Mouse (Mus musculus): ENCODE measurements around the gene Fgfrl1. TPM values are rescaled to one million over a fixed set of nuclear protein-coding genes. Genes with fewer than 3 reads are reported as not detected.

Gene Fgfrl1
- polyA plus RNA-seq, 1 experiment from 2014 or later = 6.4 TPM

GRCm38 (mm10) chr5:108689091-108689490, 3.1 kb upstream of the Fgfrl1 start:
- peaks cover 9% of the 10 kb centered on the region for H3K4me1 ChIP-seq (ENCODE audit: control insufficient read depth, insufficient read depth, low read length)
- no peaks in the 10 kb centered on the region for H3K9me3 ChIP-seq (replicated peaks; ENCODE audit: control insufficient read depth, low read length)
- no peak for ATAC-seq (replicated peaks; ENCODE audit: extremely low read depth, insufficient read depth, low FRiP score)
- H3K4me3 ChIP-seq (ENCODE audit: low read length) = no peak overlapping the region
- no peaks in the 10 kb centered on the region for H3K36me3 ChIP-seq (ENCODE audit: control insufficient read depth, insufficient read depth)
- no peaks in the 10 kb centered on the region for H3K27me3 ChIP-seq (ENCODE audit: control insufficient read depth, insufficient read depth, low read length)
- no peak overlapping the region for H3K9ac ChIP-seq (ENCODE audit: low read length)
- H3K27ac ChIP-seq (ENCODE audit: low read length) = no peak overlapping the region
- H3K4me2 ChIP-seq (ENCODE audit: low read depth, low read length) = no peak overlapping the region
- 74% methylated on average over 5 of the region's 5 CpGs for WGBS

- WGBS = 62% methylated on average over 4 of the region's 4 CpGs
- no peaks in the 10 kb centered on the region for H3K36me3 ChIP-seq (ENCODE audit: control insufficient read depth, insufficient read depth)
- H3K4me3 ChIP-seq (ENCODE audit: low read length) = no peak overlapping the region
- no peaks in the 10 kb centered on the region for H3K9me3 ChIP-seq (replicated peaks; ENCODE audit: control insufficient read depth, low read length)
- no peak overlapping the region for H3K27ac ChIP-seq (ENCODE audit: low read length)
- no peak overlapping the region for H3K4me2 ChIP-seq (ENCODE audit: low read depth, low read length)
- no peak overlapping the region for H3K9ac ChIP-seq (ENCODE audit: low read length)
- no peak for ATAC-seq (replicated peaks; ENCODE audit: extremely low read depth, insufficient read depth, low FRiP score)
- H3K4me1 ChIP-seq (ENCODE audit: control insufficient read depth, insufficient read depth, low read length) = peaks cover 9% of the 10 kb centered on the region
- H3K27me3 ChIP-seq (ENCODE audit: control insufficient read depth, insufficient read depth, low read length) = no peaks in the 10 kb centered on the region
Observed at GRCm38 (mm10) chr5:108691152-108691551, 1.0 kb upstream of the Fgfrl1 start.

GRCm38 (mm10) chr5:108693872-108694288, 1.7 kb downstream of the Fgfrl1 start:
- peak overlapping the region; percentile 5; the same call in 1 of the 2 replicates for H3K27ac ChIP-seq (ENCODE audit: low read length)

GRCm38 (mm10) chr5:108694352-108695261, 2.4 kb downstream of the Fgfrl1 start:
- H3K27ac ChIP-seq (ENCODE audit: low read length) = peak overlapping the region; percentile 5; the same call in 1 of the 2 replicates
- peak overlapping the region; percentile 85 for H3K4me2 ChIP-seq (ENCODE audit: low read depth, low read length)
- no peaks in the 10 kb centered on the region for H3K27me3 ChIP-seq (ENCODE audit: control insufficient read depth, insufficient read depth, low read length)
- ATAC-seq (replicated peaks; ENCODE audit: extremely low read depth, insufficient read depth, low FRiP score) = peak; percentile 62
- peak overlapping the region; percentile 80 for H3K9ac ChIP-seq (ENCODE audit: low read length)
- peaks cover 18% of the 10 kb centered on the region for H3K4me1 ChIP-seq (ENCODE audit: control insufficient read depth, insufficient read depth, low read length)
- WGBS = under 1% methylated on average over 81 of the region's 99 CpGs
- no peaks in the 10 kb centered on the region for H3K36me3 ChIP-seq (ENCODE audit: control insufficient read depth, insufficient read depth)
- H3K4me3 ChIP-seq (ENCODE audit: low read length) = peak overlapping the region; percentile 70
- no peaks in the 10 kb centered on the region for H3K9me3 ChIP-seq (replicated peaks; ENCODE audit: control insufficient read depth, low read length)

More at GRCm38 (mm10) chr5:108693872-108694288, 1.7 kb downstream of the Fgfrl1 start:
- Histone ChIP-seq H3K9me3 (replicated peaks; ENCODE audit: control insufficient read depth, low read length) (no peaks in the 10 kb centered on the region), H3K4me1 (ENCODE audit: control insufficient read depth, insufficient read depth, low read length) (peaks cover 15% of the 10 kb centered on the region), H3K4me2 (ENCODE audit: low read depth, low read length) (peak overlapping the region; percentile 85), H3K9ac (ENCODE audit: low read length) (peak overlapping the region; percentile 81), H3K36me3 (ENCODE audit: control insufficient read depth, insufficient read depth) (no peaks in the 10 kb centered on the region), H3K4me3 (ENCODE audit: low read length) (peak overlapping the region; percentile 70), H3K27me3 (ENCODE audit: control insufficient read depth, insufficient read depth, low read length) (no peaks in the 10 kb centered on the region)
- WGBS = under 1% methylated on average over 42 of the region's 43 CpGs
- ATAC-seq (replicated peaks; ENCODE audit: extremely low read depth, insufficient read depth, low FRiP score) = peak; percentile 96

- whole genome bisulfite sequencing = 96% methylated on average over 10 of the region's 12 CpGs
- Histone ChIP-seq H3K27ac (ENCODE audit: low read length) (no peak overlapping the region), H3K36me3 (ENCODE audit: control insufficient read depth, insufficient read depth) (no peaks in the 10 kb centered on the region), H3K4me3 (ENCODE audit: low read length) (no peak overlapping the region), H3K4me1 (ENCODE audit: control insufficient read depth, insufficient read depth, low read length) (peaks cover 26% of the 10 kb centered on the region), H3K27me3 (ENCODE audit: control insufficient read depth, insufficient read depth, low read length) (no peaks in the 10 kb centered on the region), H3K9ac (ENCODE audit: low read length) (no peak overlapping the region), H3K4me2 (ENCODE audit: low read depth, low read length) (no peak overlapping the region), H3K9me3 (replicated peaks; ENCODE audit: control insufficient read depth, low read length) (no peaks in the 10 kb centered on the region)
- ATAC-seq (replicated peaks; ENCODE audit: extremely low read depth, insufficient read depth, low FRiP score) = no peak
Observed at GRCm38 (mm10) chr5:108695861-108696260, 3.7 kb downstream of the Fgfrl1 start.

GRCm38 (mm10) chr5:108696542-108696941, 4.4 kb downstream of the Fgfrl1 start:
- H3K4me3 ChIP-seq (ENCODE audit: low read length) = no peak overlapping the region
- no peak for ATAC-seq (replicated peaks; ENCODE audit: extremely low read depth, insufficient read depth, low FRiP score)
- WGBS = 82% methylated on average over 3 of the region's 3 CpGs
- H3K9ac ChIP-seq (ENCODE audit: low read length) = no peak overlapping the region
- H3K27ac ChIP-seq (ENCODE audit: low read length) = no peak overlapping the region
- H3K27me3 ChIP-seq (ENCODE audit: control insufficient read depth, insufficient read depth, low read length) = no peaks in the 10 kb centered on the region
- peaks cover 25% of the 10 kb centered on the region for H3K4me1 ChIP-seq (ENCODE audit: control insufficient read depth, insufficient read depth, low read length)
- H3K4me2 ChIP-seq (ENCODE audit: low read depth, low read length) = no peak overlapping the region
- H3K36me3 ChIP-seq (ENCODE audit: control insufficient read depth, insufficient read depth) = no peaks in the 10 kb centered on the region
- H3K9me3 ChIP-seq (replicated peaks; ENCODE audit: control insufficient read depth, low read length) = no peaks in the 10 kb centered on the region

GRCm38 (mm10) chr5:108697341-108697753, 5.2 kb downstream of the Fgfrl1 start:
- WGBS = 65% methylated on average over 4 of the region's 4 CpGs
- Histone ChIP-seq H3K9me3 (replicated peaks; ENCODE audit: control insufficient read depth, low read length) (no peaks in the 10 kb centered on the region), H3K4me1 (ENCODE audit: control insufficient read depth, insufficient read depth, low read length) (peaks cover 22% of the 10 kb centered on the region), H3K9ac (ENCODE audit: low read length) (0 out of 2 replicates have a peak overlapping the region, but pooled peaks have one; percentile 3), H3K4me2 (ENCODE audit: low read depth, low read length) (no peak overlapping the region), H3K27me3 (ENCODE audit: control insufficient read depth, insufficient read depth, low read length) (no peaks in the 10 kb centered on the region), H3K36me3 (ENCODE audit: control insufficient read depth, insufficient read depth) (no peaks in the 10 kb centered on the region), H3K27ac (ENCODE audit: low read length) (no peak overlapping the region), H3K4me3 (ENCODE audit: low read length) (no peak overlapping the region)
- ATAC-seq (replicated peaks; ENCODE audit: extremely low read depth, insufficient read depth, low FRiP score) = no peak

GRCm38 (mm10) chr5:108700346-108700745, 8.2 kb downstream of the Fgfrl1 start:
- H3K27me3 ChIP-seq (ENCODE audit: control insufficient read depth, insufficient read depth, low read length) = no peaks in the 10 kb centered on the region
- H3K4me1 ChIP-seq (ENCODE audit: control insufficient read depth, insufficient read depth, low read length) = peaks cover 18% of the 10 kb centered on the region
- no peak overlapping the region for H3K4me3 ChIP-seq (ENCODE audit: low read length)
- H3K36me3 ChIP-seq (ENCODE audit: control insufficient read depth, insufficient read depth) = peaks cover 3% of the 10 kb centered on the region; the same call in 1 of the 2 replicates
- 0 out of 2 replicates have a peak, but pooled peaks have one; percentile 12 for ATAC-seq (replicated peaks; ENCODE audit: extremely low read depth, insufficient read depth, low FRiP score)
- 32% methylated on average over 3 of the region's 3 CpGs for WGBS
- H3K9me3 ChIP-seq (replicated peaks; ENCODE audit: control insufficient read depth, low read length) = no peaks in the 10 kb centered on the region
- H3K4me2 ChIP-seq (ENCODE audit: low read depth, low read length) = no peak overlapping the region
- H3K27ac ChIP-seq (ENCODE audit: low read length) = 0 out of 2 replicates have a peak overlapping the region, but pooled peaks have one; percentile 25
- H3K9ac ChIP-seq (ENCODE audit: low read length) = no peak overlapping the region
